Mouse (Mus musculus): ENCODE results near the gene Ttc25. TPM values are rescaled to one million over a fixed set of nuclear protein-coding genes. Genes with fewer than 3 reads are reported as not detected.
"Not testable (repeated sequence)": the region's sequence is repeated elsewhere in the genome, so short reads cannot be mapped to it uniquely, and the experiment has no call there.

Gene Ttc25
- total RNA-seq, 4 experiments from 2014 or later = 0.71 to 1.9 (median 1.6) TPM

DNA sequence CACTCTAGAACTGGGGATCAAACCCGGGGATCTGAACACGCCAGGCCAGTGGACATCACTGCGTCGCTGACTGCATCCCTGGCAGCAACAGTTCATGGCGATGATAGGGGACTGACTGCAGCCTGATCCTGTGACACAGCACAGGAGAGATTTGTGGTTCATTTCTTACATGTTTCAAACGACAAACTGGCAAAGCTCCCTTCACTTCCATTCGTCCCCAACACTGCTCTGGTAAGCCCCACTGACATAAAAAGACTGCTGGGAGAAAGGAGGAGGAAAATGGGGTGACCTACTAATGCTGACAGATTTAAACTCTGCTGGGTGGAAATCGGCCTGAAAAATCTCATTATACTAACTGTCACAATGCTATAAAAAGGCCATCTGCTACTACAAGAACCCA is 58.4 kb downstream of the Ttc25 start:
- DNase-seq (ENCODE audit: low spot score in 2 of 2) = no peak

- DNase-seq (ENCODE audit: low spot score in 2 of 2) = no peak
These were observed 59.1 kb downstream of the Ttc25 start for GRCm38 (mm10) chr11:100604321-100605005.

- no peak for DNase-seq (ENCODE audit: low spot score in 2 of 2)
These were observed 60.0 kb downstream of the Ttc25 start for GRCm38 (mm10) chr11:100605451-100605850.

DNA sequence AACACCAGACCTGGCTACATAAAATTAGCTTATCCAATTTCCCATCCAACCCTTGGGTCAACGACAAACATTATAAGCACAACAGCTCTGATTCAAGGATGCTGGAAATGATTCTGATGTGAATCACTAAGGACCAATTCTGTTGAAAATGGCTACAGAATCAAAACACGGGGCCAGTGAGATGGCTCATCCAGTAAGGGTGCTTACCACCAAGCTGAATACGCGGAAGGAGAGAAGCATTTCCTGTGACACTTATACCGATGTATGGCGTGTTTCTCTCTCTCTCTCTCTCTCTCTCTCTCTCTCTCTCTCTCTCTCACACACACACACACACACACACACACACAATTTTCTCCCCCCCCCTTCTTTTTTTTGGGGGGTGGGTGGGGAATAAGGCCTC is 61.7 kb downstream of the Ttc25 start:
- no peak for DNase-seq (ENCODE audit: low spot score in 2 of 2)

GRCm38 (mm10) chr11:100608796-100609195 is 63.4 kb downstream of the Ttc25 start:
- no peak for DNase-seq (ENCODE audit: low spot score in 2 of 2)

DNA sequence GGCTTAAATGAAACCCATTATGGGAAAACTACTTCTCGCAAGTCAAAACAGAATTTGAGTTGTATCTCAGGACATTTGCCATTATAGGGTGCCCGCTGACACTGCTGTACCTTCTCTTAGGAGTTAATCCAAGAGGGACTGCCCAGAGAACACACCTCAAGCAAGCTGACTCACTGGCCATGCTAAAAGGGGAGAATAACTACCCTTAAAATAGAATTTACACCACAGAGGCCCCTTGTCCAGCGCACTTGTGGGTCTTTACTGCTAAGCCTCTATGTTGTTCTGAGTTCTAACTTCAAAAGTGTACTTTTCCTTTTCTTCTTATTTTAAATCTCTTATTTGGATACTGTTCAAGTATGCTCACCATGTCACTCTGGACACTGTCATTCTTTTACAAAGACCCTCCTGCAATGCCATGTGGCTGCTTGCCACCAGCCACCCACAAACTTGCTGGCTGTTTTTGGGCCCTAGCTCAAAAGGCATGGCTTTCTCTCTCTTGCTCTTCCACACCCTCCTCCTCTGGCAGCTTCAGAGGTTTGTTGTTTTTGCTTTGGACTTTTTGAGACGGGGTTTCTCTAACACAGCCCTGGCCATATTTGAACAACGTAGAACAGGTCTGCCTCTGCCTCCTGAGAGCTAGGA is 64.1 kb downstream of the Ttc25 start:
- DNase-seq (ENCODE audit: low spot score in 2 of 2) = no peak

- DNase-seq (ENCODE audit: low spot score in 2 of 2) = no peak
These were observed 64.7 kb downstream of the Ttc25 start for GRCm38 (mm10) chr11:100609997-100610680.

- no peak for DNase-seq (ENCODE audit: low spot score in 2 of 2)
These were observed 66.2 kb downstream of the Ttc25 start for GRCm38 (mm10) chr11:100611627-100612026.

GRCm38 (mm10) chr11:100613241-100613640 is 67.8 kb downstream of the Ttc25 start:
- no peak for DNase-seq (ENCODE audit: low spot score in 2 of 2)

- DNase-seq (ENCODE audit: low spot score in 2 of 2) = no peak
These were observed 70.9 kb downstream of the Ttc25 start for GRCm38 (mm10) chr11:100616332-100616731.

- DNase-seq (ENCODE audit: low spot score in 2 of 2) = not testable (repeated sequence)
These were observed 71.4 kb downstream of the Ttc25 start for GRCm38 (mm10) chr11:100616836-100617235.

DNA sequence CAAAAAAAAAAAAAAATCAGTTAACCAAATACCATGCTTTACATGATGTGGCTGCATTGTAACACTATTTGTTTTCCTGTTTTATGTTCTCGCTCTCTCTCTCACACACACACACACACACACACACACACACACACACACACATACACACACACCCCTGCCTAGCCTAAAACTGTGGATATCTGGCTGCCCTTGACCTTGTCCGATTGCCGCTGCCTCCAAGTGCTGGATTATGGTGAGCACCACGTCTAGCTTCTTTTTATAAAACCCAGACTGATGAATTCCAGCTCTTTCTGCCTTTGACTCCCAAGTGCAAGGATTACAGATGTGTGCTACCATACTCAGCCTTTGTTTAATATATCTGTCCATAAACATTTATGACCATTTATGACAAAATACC is 72.1 kb downstream of the Ttc25 start:
- DNase-seq (ENCODE audit: low spot score in 2 of 2) = no peak

GRCm38 (mm10) chr11:100618761-100619484 is 73.5 kb downstream of the Ttc25 start, which contains the start of gene Nkiras2:
Gene Nkiras2 (plus strand): TSS chr11:100619244.
- no peak for DNase-seq (ENCODE audit: low spot score in 2 of 2)

DNA sequence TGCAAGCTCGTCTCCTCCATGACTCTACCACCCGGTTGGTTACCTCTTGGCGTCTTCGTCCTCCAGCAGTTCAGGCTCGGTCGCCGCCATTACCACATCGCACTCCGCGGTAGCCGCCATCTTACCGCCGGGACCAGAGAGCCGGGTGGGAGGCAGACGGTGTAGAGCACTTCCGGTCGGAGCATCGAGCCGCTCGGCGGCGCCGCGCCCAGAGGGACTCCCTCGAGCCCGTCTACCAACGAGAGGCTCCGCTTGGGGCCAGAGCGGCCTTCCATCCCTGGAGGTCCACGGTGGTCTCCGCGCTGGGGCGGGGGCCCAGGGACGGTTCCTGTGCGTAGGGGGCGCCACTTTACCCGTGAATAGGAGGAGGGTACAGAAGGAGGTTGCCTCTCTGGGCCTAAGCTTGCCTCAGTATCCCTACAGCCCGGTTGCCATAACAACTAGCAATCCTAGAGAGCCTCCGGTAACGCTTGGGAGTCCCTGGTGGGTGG is 74.1 kb downstream of the Ttc25 start:
- DNase-seq (ENCODE audit: low spot score in 2 of 2) = peak; percentile 95 to 97

GRCm38 (mm10) chr11:100619982-100620381 is 74.6 kb downstream of the Ttc25 start, which contains the start of gene Dnajc7:
Gene Dnajc7 (minus strand): TSS chr11:100620168.
- no peak for DNase-seq (ENCODE audit: low spot score in 2 of 2)

Other genes with a start within 250 kb of the Ttc25 start
- gene Eif1, start 225.7 kb upstream of the Ttc25 start, total RNA-seq (2022) = 100 to 1,000 TPM; 732 to 782 (median 741) TPM
- gene Gast, start 211.2 kb upstream of the Ttc25 start, total RNA-seq (2022) = not detected
- 100 to 1,000 TPM; 164 to 201 (median 183) TPM for gene Hap1, start 189.5 kb upstream of the Ttc25 start, total RNA-seq (2022)
- 10 to 100 TPM; 37.5 to 40.7 (median 39.8) TPM for gene Jup, start 147.8 kb upstream of the Ttc25 start, total RNA-seq (2022)
- 10 to 100 TPM in 2 of 4 experiments, 1 to 10 TPM in 2; 9.3 to 12.4 (median 10.6) TPM for gene P3h4, start 130.8 kb upstream of the Ttc25 start, total RNA-seq (2022)
- 1 to 10 TPM; 5.3 to 9.2 (median 7.1) TPM for gene Fkbp10, start 129.9 kb upstream of the Ttc25 start, total RNA-seq (2022)
- 10 to 100 TPM; 46.8 to 59.5 (median 50.4) TPM for gene Nt5c3b, start 103.8 kb upstream of the Ttc25 start, total RNA-seq (2022)
- 1 to 10 TPM in 3 of 4 experiments, under 1 TPM in 1; 0.92 to 2.2 (median 1.4) TPM for gene Klhl10, start 103.7 kb upstream of the Ttc25 start, total RNA-seq (2022)
- gene Klhl11, start 72.9 kb upstream of the Ttc25 start, total RNA-seq (2022) = 100 to 1,000 TPM in 3 of 4 experiments, 10 to 100 TPM in 1; 97.9 to 121 (median 111) TPM
- 100 to 1,000 TPM; 121 to 136 (median 128) TPM for gene Acly, start 17.6 kb upstream of the Ttc25 start, total RNA-seq (2022)
- 100 to 1,000 TPM; 162 to 216 (median 203) TPM for gene Cnp, start 29.3 kb downstream of the Ttc25 start, total RNA-seq (2022)
- gene Nkiras2, start 73.6 kb downstream of the Ttc25 start, total RNA-seq (2022) = 10 to 100 TPM; 11.7 to 13.4 (median 12.1) TPM
- gene Dnajc7, start 74.6 kb downstream of the Ttc25 start, total RNA-seq (2022) = 100 to 1,000 TPM; 255 to 304 (median 273) TPM
- under 1 TPM in 3 of 4 experiments, not detected in 1; 0.16 to 0.41 (median 0.18) TPM for gene Zfp385c, start 146.8 kb downstream of the Ttc25 start, total RNA-seq (2022)
- gene Dhx58, start 158.7 kb downstream of the Ttc25 start, total RNA-seq (2022) = 1 to 10 TPM; 2.7 to 5.3 (median 3.4) TPM
- 10 to 100 TPM; 50.9 to 62.0 (median 58.0) TPM for gene Kat2a, start 166.9 kb downstream of the Ttc25 start, total RNA-seq (2022)
- not detected for gene Hspb9, start 168.2 kb downstream of the Ttc25 start, total RNA-seq (2022)
- 100 to 1,000 TPM; 134 to 163 (median 148) TPM for gene Rab5c, start 192.6 kb downstream of the Ttc25 start, total RNA-seq (2022)
- gene Kcnh4, start 214.3 kb downstream of the Ttc25 start, total RNA-seq (2022) = 1 to 10 TPM; 2.3 to 3.4 (median 2.7) TPM
- not detected for gene Hcrt, start 217.3 kb downstream of the Ttc25 start, total RNA-seq (2022)
- 1 to 10 TPM; 6.2 to 7.7 (median 6.9) TPM for gene Ghdc, start 225.3 kb downstream of the Ttc25 start, total RNA-seq (2022)